Mouse (Mus musculus) heart, adult 2 months (tissue): ENCODE measurements at regions not wholly inside any gene's neighbourhood (a gene's known extent, or its start where the extent isn't known, plus 50 kb on each side); places are given as distances from the start of the nearest gene placed in this dataset.

ENCODE experiments used
- CTCF ChIP-seq: fragments of 200-600 bp; IDR thresholded peaks from 2 replicates; pipeline ENCODE4 v1.8.1; 2022; ENCODE audit warnings: antibody characterized with exemption, mild to moderate bottlenecking, moderate library complexity
- EP300 ChIP-seq: fragments of 200-500 bp; IDR thresholded peaks from 2 replicates; pipeline ENCODE4 v1.6.1; 2011; ENCODE audit warnings: low read depth, low read length, control low read depth; ENCODE audit not compliant: insufficient read depth
- POLR2A ChIP-seq: fragments of 200-500 bp; IDR thresholded peaks from 2 replicates; pipeline ENCODE4 v1.6.1; 2011; ENCODE audit warnings: mild to moderate bottlenecking, low read depth, low read length, control low read depth; ENCODE audit not compliant: insufficient read depth

DNA sequence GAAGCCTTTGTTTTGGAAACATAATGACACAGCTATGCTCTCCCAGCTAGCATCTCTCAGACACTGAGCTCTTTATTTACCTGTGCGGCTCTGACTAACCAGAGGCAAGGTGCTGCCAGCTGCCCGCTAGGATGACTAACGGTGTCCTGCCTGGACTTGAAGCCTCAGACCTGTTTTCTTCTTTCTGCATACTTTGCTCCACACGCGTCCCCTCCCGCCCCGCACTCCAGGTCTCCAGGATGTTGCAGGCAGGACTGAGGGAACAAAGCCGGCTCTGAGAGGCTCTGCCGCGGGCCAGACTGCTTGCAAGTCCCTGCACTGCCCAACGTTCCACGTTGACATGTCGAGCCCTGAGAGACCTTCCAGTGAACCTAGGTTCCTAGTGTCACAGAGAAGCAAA is 106.2 kb upstream of the Efcab1 start:
- no peak for TF ChIP-seq POLR2A
- no peak for TF ChIP-seq EP300
- TF ChIP-seq CTCF: no peak
